Mouse (Mus musculus) hindbrain, postnatal 0 days (tissue): Measurements from ENCODE around the gene Fbxl12. TPM values are rescaled to one million over a fixed set of nuclear protein-coding genes. Genes with fewer than 3 reads are reported as not detected.
A peak's percentile ranks its signal among the peaks of the same experiment; 100 is the strongest.

Experiments
- ATAC-seq: fragments of 200-750 bp; cut with Nextera tagmentation; 2 replicates; pipeline ENCODE4 v1.8.0; 2017; ENCODE audit warnings: mild to moderate bottlenecking, moderate TSS enrichment, moderate library complexity
- DNase-seq: peaks from one replicate; pipeline ENCODE4 v3.0.0-alpha.2; 2015; ENCODE audit warnings: low spot score
- H3K27ac ChIP-seq: fragments of 300-500 bp; sonication (generic); 2 replicates; pipeline ENCODE4 v1.5.1; 2014; ENCODE audit warnings: mild to moderate bottlenecking
- H3K27me3 ChIP-seq: fragments of 300-500 bp; sonication (generic); 2 replicates; pipeline ENCODE4 v1.6.1; 2014; ENCODE audit warnings: low read length, mixed read lengths; ENCODE audit not compliant: insufficient read depth
- H3K36me3 ChIP-seq: fragments of 300-500 bp; sonication (generic); 2 replicates; pipeline ENCODE4 v1.6.1; 2014; ENCODE audit warnings: low read length, mixed read lengths; ENCODE audit not compliant: insufficient read depth
- H3K4me1 ChIP-seq: fragments of 300-500 bp; sonication (generic); 2 replicates; pipeline ENCODE4 v1.6.1; 2014; ENCODE audit warnings: antibody characterized with exemption, low read length, mixed read lengths; ENCODE audit not compliant: insufficient read depth
- H3K4me2 ChIP-seq: fragments of 300-500 bp; sonication (generic); 2 replicates; pipeline ENCODE4 v1.6.1; 2014; ENCODE audit warnings: low read depth, mild to moderate bottlenecking, low read length, moderate library complexity, mixed read lengths
- H3K4me3 ChIP-seq: fragments of 300-500 bp; sonication (generic); 2 replicates; pipeline ENCODE4 v1.5.1; 2014; ENCODE audit warnings: low read length
- H3K9ac ChIP-seq: fragments of 300-500 bp; sonication (generic); replicated peaks from 2 replicates; pipeline ENCODE4 v1.6.1; 2014; ENCODE audit warnings: mild to moderate bottlenecking, low read length, moderate library complexity, mixed read lengths
- H3K9me3 ChIP-seq: fragments of 300-500 bp; sonication (generic); 2 replicates; pipeline ENCODE4 v1.6.1; 2016; ENCODE audit warnings: low read length, mixed read lengths
- CTCF ChIP-seq: IDR thresholded peaks from 2 replicates; pipeline ENCODE4 v1.5.1; 2016; ENCODE audit warnings: antibody characterized with exemption, control low read depth, low read depth
- WGBS: fragments of 180-500 bp; shearing (Covaris S2); extraction: QIAGEN DNeasy Blood & Tissue Kit; methylation state at CpG from one replicate; pipeline ENCODE4 v1.1.7; 2014; 5-methylcytosine and 5-hydroxymethylcytosine counted together
- polyA plus RNA-seq: library from polyadenylated mRNA; unstranded; fragments of >200 nt; fragmentation: Nextera tagmentation; extraction: Ambion mirVana; gene quantifications from 2 replicates; pipeline ENCODE4 v1.2.1, GENCODE M21; 2015
- total RNA-seq: library from RNA; depleted of rRNA; stranded (reverse); fragments of >200 nt; gene quantifications from 2 replicates; pipeline ENCODE4 v1.2.3, GENCODE M21; 2014

Gene Fbxl12
- total and polyA plus RNA-seq, 2 experiments from 2014 or later = 11.4 to 18.8 TPM

- Histone ChIP-seq H3K4me1 (no peaks in the 10 kb centered on the region), H3K4me3 (no peak overlapping the region), H3K27me3 (no peaks in the 10 kb centered on the region), H3K9ac (no peak overlapping the region), H3K9me3 (no peaks in the 10 kb centered on the region), H3K27ac (0 out of 2 replicates have a peak overlapping the region, but pooled peaks have one; percentile 8), H3K4me2 (no peak overlapping the region), H3K36me3 (no peaks in the 10 kb centered on the region)
- no peak for TF ChIP-seq CTCF
- DNase-seq (no peak), ATAC-seq (peak; percentile 38; the same call in 1 of the 2 replicates)
- WGBS = 59% methylated on average over 6 of the region's 7 CpGs
Measured at GRCm38 (mm10) chr9:20681546-20682388, 37.2 kb upstream of the Fbxl12 start.

GRCm38 (mm10) chr9:20680378-20680958 is 35.9 kb upstream of the Fbxl12 start:
- 48% methylated on average over 9 of the region's 9 CpGs for WGBS
- no peak for TF ChIP-seq CTCF
- Histone ChIP-seq H3K4me2 (no peak overlapping the region), H3K36me3 (no peaks in the 10 kb centered on the region), H3K4me3 (no peak overlapping the region), H3K9ac (no peak overlapping the region), H3K4me1 (no peaks in the 10 kb centered on the region), H3K27me3 (no peaks in the 10 kb centered on the region), H3K27ac (no peak overlapping the region), H3K9me3 (no peaks in the 10 kb centered on the region)
- no peak for DNase-seq
- no peak for ATAC-seq

GRCm38 (mm10) chr9:20677892-20678291 is 33.3 kb upstream of the Fbxl12 start:
- H3K4me2 ChIP-seq = no peak overlapping the region
- ATAC-seq = no peak
- H3K27ac ChIP-seq = no peak overlapping the region
- no peak for TF ChIP-seq CTCF
- WGBS = 82% methylated on average over 12 of the region's 12 CpGs
- no peaks in the 10 kb centered on the region for H3K9me3 ChIP-seq
- no peaks in the 10 kb centered on the region for H3K4me1 ChIP-seq
- no peak for DNase-seq
- H3K27me3 ChIP-seq = no peaks in the 10 kb centered on the region
- no peaks in the 10 kb centered on the region for H3K36me3 ChIP-seq
- no peak overlapping the region for H3K4me3 ChIP-seq
- no peak overlapping the region for H3K9ac ChIP-seq

DNA sequence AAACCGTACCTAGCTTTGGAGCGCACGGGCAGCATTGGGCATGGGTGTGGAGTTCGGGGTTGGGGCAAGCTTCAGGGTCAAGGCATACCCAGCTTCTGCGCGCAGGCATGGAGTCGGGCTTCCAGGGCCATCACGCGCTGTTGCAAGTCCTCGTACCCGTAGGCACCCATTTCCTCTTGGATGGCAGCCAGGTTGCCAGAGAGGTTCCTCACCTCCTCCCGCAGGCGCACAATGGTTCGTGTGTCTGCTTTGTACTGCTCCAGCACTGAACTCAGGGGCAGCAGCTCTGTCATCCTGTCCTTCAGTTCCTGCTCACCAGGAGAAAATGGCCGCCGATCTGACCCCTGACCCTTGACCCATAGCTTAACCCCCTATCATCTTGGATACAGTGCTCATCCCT is 27.5 kb upstream of the Fbxl12 start:
- Histone ChIP-seq H3K27me3 (no peaks in the 10 kb centered on the region), H3K4me2 (no peak overlapping the region), H3K9me3 (no peaks in the 10 kb centered on the region), H3K4me1 (no peaks in the 10 kb centered on the region), H3K9ac (no peak overlapping the region), H3K36me3 (no peaks in the 10 kb centered on the region), H3K27ac (no peak overlapping the region), H3K4me3 (no peak overlapping the region)
- no peak for TF ChIP-seq CTCF
- DNase-seq = no peak
- no peak for ATAC-seq
- 75% methylated on average over 16 of the region's 16 CpGs for WGBS

- Histone ChIP-seq H3K9me3 (no peaks in the 10 kb centered on the region), H3K4me2 (no peak overlapping the region), H3K27me3 (no peaks in the 10 kb centered on the region), H3K36me3 (peaks cover 3% of the 10 kb centered on the region; the same call in 1 of the 2 replicates), H3K4me1 (peaks cover 13% of the 10 kb centered on the region; the same call in 1 of the 2 replicates), H3K9ac (no peak overlapping the region), H3K4me3 (no peak overlapping the region), H3K27ac (no peak overlapping the region)
- TF ChIP-seq CTCF = no peak
- WGBS = 95% methylated on average over 22 of the region's 22 CpGs
- DNase-seq = no peak
- ATAC-seq = no peak
Measured at GRCm38 (mm10) chr9:20668065-20668464, 23.5 kb upstream of the Fbxl12 start.

- H3K27ac ChIP-seq = no peak overlapping the region
- no peak for DNase-seq
- no peak overlapping the region for H3K9ac ChIP-seq
- WGBS = 21% methylated on average over 7 of the region's 7 CpGs
- H3K4me2 ChIP-seq = no peak overlapping the region
- no peaks in the 10 kb centered on the region for H3K9me3 ChIP-seq
- no peak for ATAC-seq
- peaks cover 13% of the 10 kb centered on the region; the same call in 1 of the 2 replicates for H3K4me1 ChIP-seq
- no peak overlapping the region for H3K4me3 ChIP-seq
- peaks cover 13% of the 10 kb centered on the region; the same call in 1 of the 2 replicates for H3K36me3 ChIP-seq
- H3K27me3 ChIP-seq = no peaks in the 10 kb centered on the region
- no peak for TF ChIP-seq CTCF
Measured at GRCm38 (mm10) chr9:20666510-20667034, 22.0 kb upstream of the Fbxl12 start.
